In genomic region chr8:91488086-91488783, GRCm38 (mm10) we compare ENCODE assay signal across 7 mouse cellular contexts.
A peak's percentile ranks its signal among the peaks of the same experiment; 100 is the strongest.
DNase-seq lines count a peak whose midpoint lies in the region; ATAC-seq and TF ChIP-seq lines count a peak whose summit lies in the region.

No protein-coding gene starts in this region.

- no peak overlapping the region for H3K4me2 ChIP-seq in liver, postnatal 0 days (ENCODE audit: low read depth, low read length)

- H3K79me2 ChIP-seq in C2C12 (ENCODE audit: control insufficient read depth, insufficient read depth), result no peaks in the 10 kb centered on the region

- no peak overlapping the region for H3K4me3 ChIP-seq in C2C12 (ENCODE audit: insufficient read depth, poor library complexity, severe bottlenecking)
- H3K4me3 ChIP-seq in liver, postnatal 0 days (ENCODE audit: low read depth, low read length), result no peak overlapping the region

- WGBS in liver, postnatal 0 days (ENCODE audit: insufficient replicate concordance), result 64% methylated on average over 13 of the region's 13 CpGs

- no peak overlapping the region for H3K27ac ChIP-seq in liver, postnatal 0 days (ENCODE audit: low read depth)

- TF ChIP-seq CTCF in C2C12 (IDR thresholded peaks at IDR 0.05; ENCODE audit: control insufficient read depth, insufficient read depth, insufficient read length), result peak; percentile 30
- peak; percentile 77 for TF ChIP-seq CTCF in liver, postnatal 0 days (IDR thresholded peaks at IDR 0.05; ENCODE audit: low read depth)

- no peak overlapping the region for H3K9ac ChIP-seq in liver, postnatal 0 days (replicated peaks)

- TF ChIP-seq EP300 in liver, postnatal 0 days (IDR thresholded peaks at IDR 0.05; ENCODE audit: low read depth), result no peak

- peak; percentile 38; the same call in 1 of the 2 replicates for ATAC-seq in liver, postnatal 0 days

- H3K9me3 ChIP-seq in liver, postnatal 0 days (ENCODE audit: low read length), result no peaks in the 10 kb centered on the region

- 0 out of 2 replicates have a peak, but pooled peaks cover 4% of the 10 kb centered on the region for H3K4me1 ChIP-seq in liver, postnatal 0 days (ENCODE audit: insufficient read depth)

- DNase-seq in Muller cell, postnatal 12 days (ENCODE audit: inconsistent ontology term), result peak; percentile 79
- DNase-seq in cerebellum, adult 9-10 months, result peak; percentile 84
- DNase-seq in gastrocnemius, adult 18-20 months (ENCODE audit: low spot score), result peak; percentile 74
- peak; percentile 77 to 85 for DNase-seq in kidney, postnatal 25 days
- peak; percentile 61 for DNase-seq in liver, postnatal 0 days
- peak; percentile 64 for DNase-seq in right cerebral cortex, adult 18-20 months

- no peaks in the 10 kb centered on the region for H3K79me3 ChIP-seq in C2C12 (ENCODE audit: low read depth)

- H3K36me3 ChIP-seq in C2C12 (ENCODE audit: control insufficient read depth, insufficient read depth), result peaks cover 5% of the 10 kb centered on the region
- H3K36me3 ChIP-seq in liver, postnatal 0 days (replicated peaks; ENCODE audit: insufficient read depth, low read length), result no peaks in the 10 kb centered on the region

- no peak overlapping the region for H3ac ChIP-seq in C2C12 (ENCODE audit: control insufficient read depth, insufficient read length, low read depth)

- H3K27me3 ChIP-seq in C2C12 (ENCODE audit: control insufficient read depth, insufficient read depth, insufficient read length), result no peaks in the 10 kb centered on the region
- H3K27me3 ChIP-seq in liver, postnatal 0 days (ENCODE audit: insufficient read depth, low read length), result no peaks in the 10 kb centered on the region

TF ChIP-seq in C2C12, 6 proteins besides CTCF, POLR2A, EP300 and RAD21:
- TF ChIP-seq MYOG (IDR thresholded peaks at IDR 0.05; ENCODE audit: control insufficient read depth, extremely low read depth, insufficient read length) (no peak), MYOD1 (IDR thresholded peaks at IDR 0.05; ENCODE audit: control insufficient read depth, insufficient read length, low read depth) (no peak), MAX (IDR thresholded peaks at IDR 0.05) (no peak), CEBPB (IDR thresholded peaks at IDR 0.05; ENCODE audit: low read depth) (no peak), USF1 (IDR thresholded peaks at IDR 0.05; ENCODE audit: low read depth) (no peak), FOSL1 (IDR thresholded peaks at IDR 0.05; ENCODE audit: insufficient read depth, low read length, poor library complexity, severe bottlenecking) (no peak)
